Mouse (Mus musculus) G1E-ER4 (cell line): ENCODE measurements around the gene Lrrc8c. TPM values are rescaled to one million over a fixed set of nuclear protein-coding genes. Genes with fewer than 3 reads are reported as not detected.
A peak's percentile ranks its signal among the peaks of the same experiment; 100 is the strongest.

Experiments used
- GATA1 ChIP-seq: IDR thresholded peaks from one replicate; pipeline ENCODE4 v1.8.0; 2012; ENCODE audit warnings: low read length, inconsistent platforms
- polyA plus RNA-seq: library from polyadenylated mRNA; stranded (reverse); fragments of >175 nt; gene quantifications from 2 replicates; pipeline ENCODE4 v1.2.3, GENCODE M21; 2012

The Lrrc8c gene
- polyA plus RNA-seq, 1 experiment, result 129 TPM

- TF ChIP-seq GATA1, result no peak
Measured at GRCm38 (mm10) chr5:105496586-105496985, 22.6 kb upstream of the Lrrc8c start.

- no peak for TF ChIP-seq GATA1
Measured at GRCm38 (mm10) chr5:105498429-105499000, 20.7 kb upstream of the Lrrc8c start.

DNA sequence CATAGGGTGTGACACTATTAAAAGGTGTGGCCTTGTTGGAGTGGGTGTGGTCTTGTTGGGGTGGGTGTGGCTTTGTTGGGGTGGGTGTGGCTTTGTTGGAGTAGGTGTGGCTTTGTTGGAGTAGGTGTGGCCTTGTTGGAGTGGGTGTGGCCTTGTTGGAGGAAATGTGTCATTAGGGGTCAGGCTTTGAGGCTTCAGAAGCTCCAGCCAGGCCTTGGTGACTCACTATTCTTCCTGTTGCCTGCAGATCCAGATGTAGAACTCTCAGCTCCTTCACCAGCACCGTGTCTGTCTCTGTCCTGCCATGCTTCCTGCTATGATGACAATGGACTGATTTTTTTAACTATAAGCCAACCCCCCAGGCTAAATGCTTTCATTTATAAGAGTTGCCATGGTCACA, 19.8 kb upstream of the Lrrc8c start:
- TF ChIP-seq GATA1, result no peak

GRCm38 (mm10) chr5:105500132-105501121, 18.8 kb upstream of the Lrrc8c start:
- no peak for TF ChIP-seq GATA1

DNA sequence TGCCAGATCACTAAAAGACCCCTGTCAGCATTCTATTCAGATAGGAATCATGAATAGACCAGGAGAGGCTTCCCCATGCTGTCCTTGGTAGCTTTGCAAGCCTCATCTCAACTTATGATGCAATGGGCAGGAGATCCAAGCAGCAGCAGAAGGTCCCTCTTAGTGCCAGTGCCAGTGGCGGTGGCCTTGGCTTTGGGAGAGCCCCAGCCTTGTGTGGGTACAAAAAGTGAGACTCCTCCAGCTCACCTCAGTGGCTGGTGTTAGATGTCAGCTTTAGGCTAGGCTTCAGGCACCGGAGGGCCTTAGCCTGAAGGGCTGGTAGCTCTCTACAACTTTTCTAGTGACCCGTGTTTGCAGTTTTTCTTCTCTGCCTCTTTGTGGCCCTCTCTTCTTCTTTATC, 18.1 kb upstream of the Lrrc8c start:
- TF ChIP-seq GATA1, result no peak

DNA sequence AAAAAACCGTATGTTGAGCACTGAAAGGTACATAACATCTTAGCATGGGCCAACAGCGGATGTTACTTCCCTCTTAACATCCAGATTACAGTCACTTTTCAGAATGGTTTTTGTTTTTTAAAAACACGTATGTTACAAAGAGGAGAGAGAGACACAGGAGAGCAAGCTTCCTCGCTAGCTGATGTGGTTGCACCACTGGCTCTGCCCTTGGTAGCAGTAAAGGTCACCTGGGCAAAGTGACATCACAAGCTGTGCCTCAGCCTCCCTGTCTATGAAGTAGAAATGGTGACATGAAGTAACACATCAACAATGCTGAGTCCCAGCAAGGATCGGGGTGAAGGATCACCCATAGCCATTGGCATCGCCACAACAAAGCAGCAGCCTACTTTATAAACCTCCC, 10.4 kb upstream of the Lrrc8c start:
- TF ChIP-seq GATA1, result no peak

DNA sequence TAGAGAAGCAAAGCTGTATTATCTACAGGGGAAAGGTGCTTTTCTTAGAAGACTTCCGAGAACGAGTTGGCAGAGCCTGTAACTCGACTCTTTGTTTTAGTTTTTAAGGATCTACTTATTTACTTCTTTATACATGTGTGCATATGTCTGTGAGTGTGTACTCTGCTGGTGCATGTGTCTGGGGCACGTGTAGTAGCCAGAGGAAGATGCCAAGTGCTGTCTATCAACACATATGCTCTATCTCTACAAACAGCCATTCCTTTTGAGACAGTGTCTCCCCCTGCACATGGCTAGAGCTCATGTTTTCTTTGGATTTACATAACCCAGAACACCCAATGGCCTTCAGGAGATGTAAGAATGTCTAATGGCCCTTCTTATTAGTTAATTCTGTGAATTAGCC, 6.9 kb upstream of the Lrrc8c start:
- TF ChIP-seq GATA1, result no peak

DNA sequence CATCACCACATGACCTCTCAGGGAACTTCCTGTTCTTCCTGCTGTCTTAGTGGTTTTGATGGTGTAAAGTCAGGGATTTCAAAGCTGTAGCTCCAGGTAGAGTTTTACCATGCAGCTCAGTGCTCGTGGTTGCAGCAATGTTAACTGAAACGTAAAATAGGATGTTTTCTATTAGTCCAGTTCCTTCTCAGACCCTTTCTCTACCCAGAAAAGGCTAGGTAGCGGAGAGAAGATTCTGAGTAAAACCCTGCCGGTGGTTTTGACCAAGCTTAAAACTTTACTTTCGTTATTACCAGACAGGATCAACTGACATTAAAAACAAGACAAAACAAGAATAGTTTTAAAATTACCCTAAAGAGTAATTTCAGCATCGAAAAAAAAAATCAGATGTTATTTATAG, 3.7 kb upstream of the Lrrc8c start:
- no peak for TF ChIP-seq GATA1

DNA sequence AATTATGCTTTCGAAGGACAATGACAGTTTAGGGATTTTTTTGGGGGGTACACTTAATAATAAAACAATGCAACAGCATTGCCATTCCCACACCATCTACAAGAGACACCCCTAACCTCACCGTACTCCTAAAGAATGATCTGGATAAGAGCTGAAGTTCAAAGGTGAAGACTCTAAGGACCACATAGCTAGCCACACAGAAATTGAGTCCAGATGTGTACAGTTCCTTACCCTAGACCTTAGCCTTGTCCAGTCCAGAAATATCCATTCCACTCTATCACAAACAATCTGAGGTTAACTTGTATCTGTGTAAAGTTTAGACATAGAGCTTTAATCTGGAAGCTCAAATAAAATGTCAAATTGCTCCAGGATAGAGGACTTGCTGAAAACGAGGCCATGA, 2.9 kb upstream of the Lrrc8c start:
- no peak for TF ChIP-seq GATA1

- TF ChIP-seq GATA1, result no peak
Measured at GRCm38 (mm10) chr5:105517992-105518625, 1.1 kb upstream of the Lrrc8c start.

DNA sequence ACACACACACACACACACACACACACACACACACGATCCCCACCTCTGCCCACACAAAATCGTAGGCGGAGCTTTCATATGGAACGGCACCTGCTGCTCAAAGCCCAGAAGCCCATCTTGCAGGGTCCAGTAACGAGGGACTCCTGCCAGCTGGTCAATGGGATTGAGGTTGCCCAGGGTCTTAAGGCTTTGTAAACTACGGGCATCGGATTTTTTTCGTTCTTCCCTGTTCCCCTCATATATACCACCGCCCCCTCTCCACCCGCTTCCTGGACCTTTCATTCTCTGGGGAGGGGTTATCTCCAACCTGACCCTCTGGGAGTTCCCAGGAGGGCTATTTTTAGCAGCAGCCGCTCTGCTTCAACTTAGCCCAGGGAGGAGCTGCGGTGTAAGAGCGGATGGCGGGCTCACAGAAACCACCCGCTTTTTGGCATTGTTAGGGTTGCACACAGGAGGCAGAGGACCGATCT, 527 bp upstream of the Lrrc8c start:
- no peak for TF ChIP-seq GATA1

- no peak for TF ChIP-seq GATA1
Measured at GRCm38 (mm10) chr5:105519976-105520300, 750 bp downstream of the Lrrc8c start.

DNA sequence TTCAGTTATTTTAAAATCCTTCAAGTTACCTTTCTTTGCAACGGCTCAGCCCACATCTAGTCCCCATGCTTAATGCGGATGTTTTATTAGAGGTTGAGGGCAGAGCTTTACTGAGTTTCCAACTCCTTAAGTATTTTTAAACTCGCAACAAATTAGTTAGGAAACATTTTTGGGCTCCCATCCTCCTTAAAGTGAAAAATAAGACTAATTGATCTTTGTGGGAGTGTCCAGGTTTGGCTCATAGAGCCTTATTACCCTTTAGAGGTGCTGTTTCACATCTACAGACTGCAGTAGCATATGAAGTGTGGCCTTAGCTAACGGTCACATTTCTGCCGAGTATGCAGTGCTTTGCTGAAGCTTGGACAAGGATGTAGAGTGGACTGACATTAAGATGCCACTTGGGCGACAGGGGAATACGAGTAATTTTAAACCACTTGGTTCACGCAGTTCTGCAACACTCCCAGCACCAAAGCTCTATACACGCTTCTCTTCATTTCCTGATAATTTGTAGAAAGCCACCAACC, 1.3 kb downstream of the Lrrc8c start:
- no peak for TF ChIP-seq GATA1

GRCm38 (mm10) chr5:105523452-105523851, 4.3 kb downstream of the Lrrc8c start:
- peak; percentile 28 for TF ChIP-seq GATA1

DNA sequence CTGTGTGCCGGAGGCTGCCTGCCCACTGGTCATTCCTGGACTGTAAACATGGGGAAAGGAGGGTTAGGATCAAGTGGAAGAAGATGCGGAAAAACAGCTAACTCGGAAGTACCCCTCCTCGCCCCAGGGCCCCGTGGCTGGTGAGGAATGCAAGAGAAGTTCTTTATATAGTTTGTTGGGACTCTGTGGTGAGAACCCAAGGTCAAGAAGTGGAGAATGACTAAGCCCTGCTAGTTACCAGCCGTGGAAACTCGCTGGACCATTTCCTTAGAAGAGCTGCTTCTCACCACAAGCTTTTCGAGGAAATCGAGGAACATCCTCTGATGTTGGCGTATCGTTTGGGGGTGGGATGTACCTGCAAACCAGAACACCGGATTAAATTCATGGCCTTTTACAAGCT, 5.8 kb downstream of the Lrrc8c start:
- TF ChIP-seq GATA1, result no peak

DNA sequence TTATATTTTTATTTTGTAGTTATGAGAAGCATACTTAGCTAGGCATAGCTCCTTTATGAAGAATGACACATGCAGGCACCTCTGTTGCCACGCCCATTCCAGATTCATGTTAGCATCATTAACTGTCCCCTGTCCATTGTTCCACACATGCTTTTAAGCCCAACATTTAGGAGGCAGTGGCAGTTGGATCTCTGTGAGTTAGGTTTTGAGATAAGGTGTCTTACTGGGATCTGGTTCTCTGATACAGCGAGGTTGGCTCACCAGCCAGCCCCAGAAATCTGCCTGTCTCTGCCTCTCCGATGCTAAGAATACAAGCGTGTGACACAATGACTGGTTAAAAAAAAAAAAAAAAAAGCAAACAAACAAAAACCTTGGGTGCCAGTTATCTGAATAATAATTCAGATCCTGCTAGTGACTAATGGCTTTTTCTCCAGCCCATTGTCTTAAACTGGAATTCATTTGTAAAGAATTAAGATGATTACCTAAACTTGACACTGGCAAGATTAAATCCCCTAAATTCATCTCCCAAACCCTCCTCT, 7.0 kb downstream of the Lrrc8c start:
- TF ChIP-seq GATA1, result no peak
